Comparison of ENCODE assay signal across 12 mouse cellular contexts in genomic region chr5:132436901-132437300, GRCm38 (mm10).
A peak's percentile ranks its signal among the peaks of the same experiment; 100 is the strongest.
DNase-seq lines count a peak whose midpoint lies in the region; ATAC-seq and TF ChIP-seq lines count a peak whose summit lies in the region.
"Had no signal": no experiment of that assay in that cellular context is flagged by ENCODE, and none has a peak within 500 bp of the region (broad histone marks: within the 10 kb centered on the region; RNA-seq: fewer than 3 reads in every experiment).

No protein-coding gene starts in this region.

- H3K4me2 ChIP-seq in midbrain, embryonic 14.5 days (ENCODE audit: low read length) = no peak overlapping the region
- no peak overlapping the region for H3K4me2 ChIP-seq in midbrain, embryonic 15.5 days
- H3K4me2 ChIP-seq: neural tube, embryonic 13.5 days had no signal

- no peak overlapping the region for H3K27ac ChIP-seq in midbrain, embryonic 14.5 days (replicated peaks; ENCODE audit: low read depth, low read length)
- no peak overlapping the region for H3K27ac ChIP-seq in midbrain, embryonic 15.5 days
- H3K27ac ChIP-seq: liver, embryonic 14.5 days; neural tube, embryonic 13.5 days had no signal

- no peak overlapping the region for H3K9ac ChIP-seq in midbrain, embryonic 14.5 days (replicated peaks; ENCODE audit: low read length)
- H3K9ac ChIP-seq in midbrain, embryonic 15.5 days = no peak overlapping the region
- H3K9ac ChIP-seq: forebrain, postnatal 0 days; liver, embryonic 14.5 days; neural tube, embryonic 13.5 days had no signal

- WGBS in midbrain, embryonic 14.5 days = 77% methylated on average over 1 of the region's 1 CpGs
- 60% methylated on average over 1 of the region's 1 CpGs for whole genome bisulfite sequencing in midbrain, embryonic 15.5 days

- no peak for TF ChIP-seq CTCF in brain, embryonic 14.5 days (IDR thresholded peaks at IDR 0.05; ENCODE audit: borderline replicate concordance, extremely low read depth, insufficient read depth, insufficient read length)

- no peak for TF ChIP-seq POLR2A in brain, embryonic 14.5 days (IDR thresholded peaks at IDR 0.05; ENCODE audit: borderline replicate concordance, extremely low read depth, insufficient read depth, insufficient read length, poor library complexity, severe bottlenecking)

- H3K36me3 ChIP-seq in midbrain, embryonic 14.5 days (ENCODE audit: control insufficient read depth, insufficient read depth, low read length) = no peaks in the 10 kb centered on the region
- no peaks in the 10 kb centered on the region for H3K36me3 ChIP-seq in midbrain, embryonic 15.5 days (replicated peaks)
- H3K36me3 ChIP-seq: neural tube, embryonic 13.5 days had no signal

- H3K4me1 ChIP-seq in midbrain, embryonic 14.5 days (ENCODE audit: control insufficient read depth, insufficient read depth, low read length) = 0 out of 2 replicates have a peak, but pooled peaks cover 11% of the 10 kb centered on the region
- peaks cover 20% of the 10 kb centered on the region for H3K4me1 ChIP-seq in midbrain, embryonic 15.5 days

- ATAC-seq in midbrain, embryonic 14.5 days (ENCODE audit: low FRiP score, low TSS enrichment) = no peak
- ATAC-seq in midbrain, embryonic 15.5 days (replicated peaks) = no peak
- peak; percentile 43; the same call in 1 of the 2 replicates for ATAC-seq in megakaryocyte, adult 5-6 weeks (ENCODE audit: poor library complexity, severe bottlenecking)
- ATAC-seq: forebrain, postnatal 0 days; Patski had no signal

- H3K9me3 ChIP-seq in midbrain, embryonic 14.5 days (ENCODE audit: control insufficient read depth, low read length) = no peaks in the 10 kb centered on the region
- H3K9me3 ChIP-seq in midbrain, embryonic 15.5 days = no peaks in the 10 kb centered on the region
- H3K9me3 ChIP-seq: neural tube, embryonic 13.5 days had no signal

- peak; percentile 31 for DNase-seq in midbrain, embryonic 14.5 days
- peak; percentile 68 for DNase-seq in brain, embryonic 14.5 days (ENCODE audit: low read depth)
- peak; percentile 29 for DNase-seq in heart, postnatal 4 days
- no peak for DNase-seq in right cerebral cortex, adult 2 months (ENCODE audit: low spot score in 2 of 2)
- no peak for DNase-seq in cerebellum, postnatal 36 days
- DNase-seq: cerebellum, adult 11 months; forebrain, postnatal 0 days had no signal

- no peaks in the 10 kb centered on the region for H3K27me3 ChIP-seq in midbrain, embryonic 14.5 days (ENCODE audit: control insufficient read depth, insufficient read depth, low read length)
- H3K27me3 ChIP-seq in midbrain, embryonic 15.5 days (replicated peaks) = no peaks in the 10 kb centered on the region
- H3K27me3 ChIP-seq: neural tube, embryonic 13.5 days; Patski had no signal

- H3K4me3 ChIP-seq in midbrain, embryonic 14.5 days (replicated peaks; ENCODE audit: low read depth, low read length) = no peak overlapping the region
- no peak overlapping the region for H3K4me3 ChIP-seq in midbrain, embryonic 15.5 days
- H3K4me3 ChIP-seq: neural tube, embryonic 13.5 days had no signal

Comparison
In these comparisons a context has a peak if more than half of its experiments do, and no peak if none do; other contexts are left out.
1. DNase-seq: peak in midbrain, embryonic 14.5 days (single experiment), brain, embryonic 14.5 days (single experiment) and heart, postnatal 4 days (single experiment); none in right cerebral cortex, adult 2 months (0 of 2) and cerebellum, postnatal 36 days (0 of 2).